Mouse (Mus musculus) ES-Bruce4 (cell line): Measurements from ENCODE around the gene Nr1h3.

Source experiments
- CTCF ChIP-seq: IDR thresholded peaks from one replicate; pipeline ENCODE4 v1.8.1; 2011; ENCODE audit warnings: low read depth, low read length
- EP300 ChIP-seq: IDR thresholded peaks from 2 replicates; pipeline ENCODE4 v1.6.1; 2011; ENCODE audit warnings: low read depth, low read length; ENCODE audit not compliant: insufficient read depth

DNA sequence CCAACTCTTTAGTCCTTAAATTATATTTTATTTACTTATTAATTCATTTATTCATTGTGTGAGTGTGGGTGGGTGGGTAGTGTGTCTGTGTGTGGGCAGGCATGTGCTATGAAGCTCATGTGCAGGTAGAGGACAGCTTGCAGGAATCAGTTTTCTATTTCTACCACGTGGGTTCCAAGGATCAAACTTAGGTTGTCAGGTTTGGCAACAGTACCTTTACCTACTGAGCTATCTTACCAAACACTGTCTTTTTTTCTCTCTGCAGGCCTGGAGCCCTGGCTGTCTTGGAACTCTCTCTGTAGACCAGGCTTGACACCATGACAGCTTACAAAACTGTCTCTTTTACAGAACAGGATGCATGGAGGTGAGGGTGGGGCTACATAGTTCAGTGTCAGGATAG is 51.3 kb downstream of the Nr1h3 start:
- TF ChIP-seq CTCF (no peak), EP300 (no peak)
